Mouse (Mus musculus): Measurements from ENCODE around the gene Trim80.
"Not testable (repeated sequence)": the region's sequence is repeated elsewhere in the genome, so short reads cannot be mapped to it uniquely, and the experiment has no call there.

Gene Trim80

GRCm38 (mm10) chr11:115492387-115492786, 52.0 kb downstream of the Trim80 start:
- no peak for DNase-seq (ENCODE audit: extremely low spot score, low spot score)

GRCm38 (mm10) chr11:115496559-115496958, 56.2 kb downstream of the Trim80 start:
- DNase-seq (ENCODE audit: extremely low spot score, low spot score): not testable (repeated sequence)

Measured in neural tube, embryonic 10.5 days (tissue).